Mouse (Mus musculus) megakaryocyte, embryonic 14.5 days (primary cell): ENCODE measurements at regions not wholly inside any gene's neighbourhood (a gene's known extent, or its start where the extent isn't known, plus 50 kb on each side); places are given as distances from the start of the nearest gene placed in this dataset.

Experiments
- FLI1 ChIP-seq: IDR thresholded peaks from 2 replicates; pipeline ENCODE4 v1.6.1; 2012; ENCODE audit warnings: low read length, inconsistent platforms, mixed read lengths
- GATA1 ChIP-seq: IDR thresholded peaks from 3 replicates; pipeline ENCODE4 v1.6.1; 2012; ENCODE audit warnings: mixed read lengths, low read length, inconsistent platforms, borderline replicate concordance

DNA sequence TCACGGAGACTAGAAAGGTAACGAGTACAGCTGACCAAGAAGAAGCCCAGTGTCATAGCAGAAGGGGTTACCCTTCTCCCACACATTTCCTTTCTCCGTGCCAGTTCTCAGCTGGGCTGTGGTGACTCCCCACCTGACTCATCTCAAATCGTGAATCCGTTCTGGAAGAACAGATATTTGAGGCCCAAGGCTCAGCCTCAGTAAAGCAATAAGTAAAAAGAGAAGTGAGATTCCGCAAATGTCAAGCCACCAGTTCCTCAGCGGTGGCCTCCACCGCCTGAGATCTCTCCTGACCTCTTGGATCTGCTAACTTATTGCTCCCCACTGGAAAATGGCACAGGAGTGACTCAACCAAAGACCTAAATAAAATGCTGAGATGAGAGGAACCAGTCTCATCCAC lies 213.2 kb downstream of the Maf start:
- no peak for TF ChIP-seq GATA1
- TF ChIP-seq FLI1, result no peak
